Mouse (Mus musculus) lung, embryonic 16.5 days (tissue): ENCODE results near the gene Camkmt. TPM values are rescaled to one million over a fixed set of nuclear protein-coding genes. Genes with fewer than 3 reads are reported as not detected.

Source experiments
- ATAC-seq: fragments of 200-750 bp; cut with Nextera tagmentation; 2 replicates; pipeline ENCODE4 v1.8.0; 2017; ENCODE audit warnings: low read depth, mild to moderate bottlenecking, moderate library complexity
- H3K27ac ChIP-seq: fragments of 300-500 bp; sonication (generic); 2 replicates; pipeline ENCODE4 v1.5.1; 2014; ENCODE audit warnings: mild to moderate bottlenecking, control low read depth, low read length
- H3K27me3 ChIP-seq: fragments of 300-500 bp; sonication (generic); 2 replicates; pipeline ENCODE4 v1.6.1; 2014; ENCODE audit warnings: low read depth, low read length, mixed read lengths; ENCODE audit not compliant: control insufficient read depth, insufficient read depth
- H3K36me3 ChIP-seq: fragments of 300-500 bp; sonication (generic); 2 replicates; pipeline ENCODE4 v1.6.1; 2014; ENCODE audit warnings: low read length; ENCODE audit not compliant: control insufficient read depth, insufficient read depth
- H3K4me1 ChIP-seq: fragments of 300-500 bp; sonication (generic); replicated peaks from 2 replicates; pipeline ENCODE4 v1.6.1; 2014; ENCODE audit warnings: low read length, mixed read lengths; ENCODE audit not compliant: control insufficient read depth, insufficient read depth
- H3K4me2 ChIP-seq: fragments of 300-500 bp; sonication (generic); 2 replicates; pipeline ENCODE4 v1.6.1; 2014; ENCODE audit warnings: low read depth, low read length, control low read depth
- H3K4me3 ChIP-seq: fragments of 300-500 bp; sonication (generic); 2 replicates; pipeline ENCODE4 v1.5.1; 2014; ENCODE audit warnings: mild to moderate bottlenecking, low read length, control low read depth
- H3K9ac ChIP-seq: fragments of 300-500 bp; sonication (generic); 2 replicates; pipeline ENCODE4 v1.6.1; 2014; ENCODE audit warnings: low read length, control low read depth
- H3K9me3 ChIP-seq: fragments of 300-500 bp; sonication (generic); 2 replicates; pipeline ENCODE4 v1.6.1; 2016; ENCODE audit warnings: low read length; ENCODE audit not compliant: control insufficient read depth
- WGBS: fragments of 180-500 bp; shearing (Covaris S2); extraction: QIAGEN DNeasy Blood & Tissue Kit; methylation state at CpG from one replicate; pipeline ENCODE4 v1.1.7; 2014; 5-methylcytosine and 5-hydroxymethylcytosine counted together
- polyA plus RNA-seq: library from polyadenylated mRNA; unstranded; fragments of >200 nt; fragmentation: Nextera tagmentation; extraction: Ambion mirVana; gene quantifications from 2 replicates; pipeline ENCODE4 v1.2.1, GENCODE M21; 2015

Camkmt gene
- polyA plus RNA-seq, 1 experiment from 2014 or later, result 10.9 TPM

DNA sequence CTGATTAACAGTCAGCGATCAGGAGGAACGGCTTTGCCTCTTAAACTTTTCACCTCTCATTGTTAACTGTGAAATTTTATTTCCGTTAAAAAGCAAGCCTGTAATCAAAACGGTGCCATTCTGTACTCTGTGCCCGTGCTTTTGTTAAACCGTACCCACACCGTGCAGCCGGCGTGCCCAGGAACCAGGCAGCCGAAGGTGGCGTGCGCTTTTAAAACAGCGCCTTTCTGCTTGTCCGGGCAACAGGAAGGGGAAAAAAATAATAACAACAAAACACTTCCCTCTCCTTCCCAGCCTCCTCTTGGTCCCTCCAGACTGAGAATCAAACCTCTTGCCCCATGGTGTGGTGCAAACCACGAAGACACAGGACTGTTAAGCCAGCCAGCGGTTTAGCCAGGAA lies 364.7 kb downstream of the Camkmt start:
- Histone ChIP-seq H3K27ac (no peak overlapping the region), H3K27me3 (peaks cover 67% of the 10 kb centered on the region), H3K4me2 (peak overlapping the region; percentile 31; the same call in 1 of the 2 replicates), H3K36me3 (no peaks in the 10 kb centered on the region), H3K4me3 (no peak overlapping the region), H3K9me3 (no peaks in the 10 kb centered on the region), H3K4me1 (peaks cover 4% of the 10 kb centered on the region; the same call in 1 of the 2 replicates), H3K9ac (no peak overlapping the region)
- ATAC-seq, result no peak
- under 1% methylated on average over 16 of the region's 16 CpGs for WGBS

GRCm38 (mm10) chr17:85458075-85458474 lies 367.7 kb downstream of the Camkmt start:
- peaks cover 84% of the 10 kb centered on the region for H3K27me3 ChIP-seq
- no peaks in the 10 kb centered on the region for H3K9me3 ChIP-seq
- H3K4me3 ChIP-seq, result no peak overlapping the region
- peaks cover 4% of the 10 kb centered on the region; the same call in 1 of the 2 replicates for H3K4me1 ChIP-seq
- no peak overlapping the region for H3K9ac ChIP-seq
- no peaks in the 10 kb centered on the region for H3K36me3 ChIP-seq
- no peak overlapping the region for H3K27ac ChIP-seq
- H3K4me2 ChIP-seq, result no peak overlapping the region
- ATAC-seq, result peak; percentile 71; the same call in 1 of the 2 replicates
- WGBS, result 2% methylated on average over 14 of the region's 14 CpGs

GRCm38 (mm10) chr17:85458589-85458988 lies 368.2 kb downstream of the Camkmt start:
- ATAC-seq, result no peak
- Histone ChIP-seq H3K4me1 (peaks cover 4% of the 10 kb centered on the region; the same call in 1 of the 2 replicates), H3K36me3 (no peaks in the 10 kb centered on the region), H3K4me2 (no peak overlapping the region), H3K9ac (no peak overlapping the region), H3K27ac (no peak overlapping the region), H3K4me3 (no peak overlapping the region), H3K9me3 (no peaks in the 10 kb centered on the region), H3K27me3 (peaks cover 84% of the 10 kb centered on the region)
- 13% methylated on average over 9 of the region's 9 CpGs for WGBS

DNA sequence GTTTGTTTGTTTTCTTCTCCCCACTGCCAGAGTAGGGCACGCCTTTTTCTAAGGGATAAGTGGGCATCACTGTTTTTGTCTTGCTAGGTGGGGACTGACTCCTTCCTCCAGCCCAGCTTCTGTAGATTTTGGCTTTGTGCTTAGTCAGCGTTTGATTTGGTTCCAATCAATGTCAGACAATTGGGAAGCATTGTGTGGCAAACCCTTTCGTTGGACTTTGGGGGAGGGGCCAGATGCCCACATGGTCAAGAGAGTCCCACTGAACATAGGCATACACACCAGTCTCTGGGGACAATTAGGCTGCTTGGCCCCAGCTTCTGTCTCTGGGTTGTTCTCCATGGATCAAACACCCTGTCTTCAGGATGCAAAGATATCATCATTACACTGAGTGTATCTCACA lies 371.2 kb downstream of the Camkmt start:
- Histone ChIP-seq H3K27me3 (peaks cover 87% of the 10 kb centered on the region), H3K4me3 (no peak overlapping the region), H3K36me3 (no peaks in the 10 kb centered on the region), H3K27ac (no peak overlapping the region), H3K4me1 (no peaks in the 10 kb centered on the region), H3K4me2 (no peak overlapping the region), H3K9ac (no peak overlapping the region), H3K9me3 (no peaks in the 10 kb centered on the region)
- 59% methylated on average over 3 of the region's 3 CpGs for WGBS
- no peak for ATAC-seq

DNA sequence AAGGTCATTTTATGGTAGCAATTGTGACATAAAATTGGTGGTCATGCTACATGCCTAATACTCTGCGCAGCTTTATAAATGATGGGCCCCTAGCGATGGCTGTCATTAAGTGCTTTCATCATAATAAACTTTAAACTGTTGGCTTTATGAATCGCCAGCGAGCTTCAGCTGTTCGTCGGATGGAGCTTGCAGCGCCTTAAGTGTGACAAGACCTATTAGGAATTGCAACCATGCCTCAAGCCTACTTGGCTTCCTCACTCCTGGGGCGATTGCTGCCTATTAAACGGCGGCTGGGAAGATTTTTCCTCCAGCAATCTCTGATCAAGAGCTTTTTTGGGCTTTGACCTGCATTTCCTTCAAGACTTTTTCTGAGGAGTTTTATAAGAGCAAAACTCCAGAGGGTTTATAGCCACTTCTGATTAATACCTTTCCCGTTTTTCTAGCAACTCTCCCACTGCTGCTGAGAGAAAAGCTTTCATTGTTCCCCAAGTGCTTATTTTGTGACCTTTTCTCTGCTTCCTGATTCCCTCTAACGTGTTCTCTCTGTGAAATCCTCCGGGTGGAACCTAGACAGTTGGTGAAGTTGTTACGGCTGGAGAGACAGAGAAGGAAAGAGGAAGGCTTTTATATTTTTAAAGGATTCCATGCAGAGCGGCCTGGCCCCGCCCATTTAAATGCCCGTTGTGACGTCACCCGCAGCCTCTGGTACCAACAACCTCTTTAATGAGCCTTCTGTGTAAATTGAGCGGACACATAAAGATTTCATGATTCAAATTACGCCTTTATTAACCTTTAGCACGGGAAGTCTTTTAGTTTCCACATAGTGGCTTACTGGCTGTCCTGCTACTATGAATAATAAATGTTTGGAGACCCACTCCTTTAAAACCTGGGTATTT lies 373.4 kb downstream of the Camkmt start:
- H3K27me3 ChIP-seq, result peaks cover 85% of the 10 kb centered on the region
- no peak overlapping the region for H3K4me3 ChIP-seq
- no peak for ATAC-seq
- 14% methylated on average over 22 of the region's 22 CpGs for WGBS
- no peaks in the 10 kb centered on the region for H3K9me3 ChIP-seq
- H3K27ac ChIP-seq, result no peak overlapping the region
- H3K9ac ChIP-seq, result no peak overlapping the region
- H3K36me3 ChIP-seq, result no peaks in the 10 kb centered on the region
- no peak overlapping the region for H3K4me2 ChIP-seq
- no peaks in the 10 kb centered on the region for H3K4me1 ChIP-seq

GRCm38 (mm10) chr17:85464466-85465411 lies 374.4 kb downstream of the Camkmt start:
- H3K4me1 ChIP-seq, result no peaks in the 10 kb centered on the region
- H3K36me3 ChIP-seq, result no peaks in the 10 kb centered on the region
- H3K27me3 ChIP-seq, result peaks cover 79% of the 10 kb centered on the region
- WGBS, result 3% methylated on average over 40 of the region's 40 CpGs
- no peak overlapping the region for H3K27ac ChIP-seq
- H3K9ac ChIP-seq, result no peak overlapping the region
- peak overlapping the region; percentile 7; the same call in 1 of the 2 replicates for H3K4me2 ChIP-seq
- H3K4me3 ChIP-seq, result no peak overlapping the region
- ATAC-seq, result no peak
- H3K9me3 ChIP-seq, result peaks cover 3% of the 10 kb centered on the region; the same call in 1 of the 2 replicates

- WGBS, result 63% methylated on average over 4 of the region's 4 CpGs
These were observed 379.4 kb downstream of the Camkmt start for GRCm38 (mm10) chr17:85469776-85470175.

DNA sequence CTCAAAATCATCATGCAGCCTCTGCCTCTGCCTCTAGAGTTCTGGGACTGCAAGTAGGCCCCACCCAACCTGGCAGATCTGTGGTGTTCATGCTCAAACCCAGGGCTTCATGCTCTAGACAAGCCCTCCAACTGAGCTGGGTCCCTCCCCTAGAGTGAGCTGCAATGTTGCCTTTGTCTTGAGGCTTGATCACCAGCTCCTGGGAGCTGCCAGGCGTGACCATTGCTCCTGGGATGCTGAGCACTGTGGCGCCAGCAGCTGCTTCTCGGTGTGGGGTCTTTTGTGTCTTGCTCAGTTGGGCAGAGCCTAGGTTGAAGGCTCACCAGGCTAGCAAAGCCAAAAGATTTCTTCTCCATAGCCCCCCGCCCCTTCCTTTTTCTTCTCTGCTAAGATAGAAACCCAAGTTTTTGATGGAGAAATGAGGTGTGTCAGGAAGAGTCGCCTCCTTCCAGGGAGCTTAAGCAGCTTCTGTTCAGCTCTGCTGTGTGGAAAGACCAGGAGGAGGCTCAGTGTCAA lies 382.4 kb downstream of the Camkmt start:
- peaks cover 57% of the 10 kb centered on the region for H3K27me3 ChIP-seq
- H3K27ac ChIP-seq, result no peak overlapping the region
- no peak for ATAC-seq
- no peaks in the 10 kb centered on the region for H3K4me1 ChIP-seq
- no peaks in the 10 kb centered on the region for H3K36me3 ChIP-seq
- H3K9ac ChIP-seq, result no peak overlapping the region
- WGBS, result 5% methylated on average over 5 of the region's 5 CpGs
- H3K4me3 ChIP-seq, result no peak overlapping the region
- H3K4me2 ChIP-seq, result no peak overlapping the region
- peaks cover 4% of the 10 kb centered on the region; the same call in 1 of the 2 replicates for H3K9me3 ChIP-seq

More at GRCm38 (mm10) chr17:85469776-85470175, 379.4 kb downstream of the Camkmt start:
- no peaks in the 10 kb centered on the region for H3K4me1 ChIP-seq
- H3K9me3 ChIP-seq, result peaks cover 4% of the 10 kb centered on the region; the same call in 1 of the 2 replicates
- H3K27me3 ChIP-seq, result peaks cover 71% of the 10 kb centered on the region
- no peak overlapping the region for H3K9ac ChIP-seq
- H3K4me2 ChIP-seq, result no peak overlapping the region
- no peak overlapping the region for H3K4me3 ChIP-seq
- H3K27ac ChIP-seq, result no peak overlapping the region
- ATAC-seq, result no peak
- no peaks in the 10 kb centered on the region for H3K36me3 ChIP-seq
